Mouse (Mus musculus): ENCODE results near the gene Olfr98. TPM values are rescaled to one million over a fixed set of nuclear protein-coding genes. Genes with fewer than 3 reads are reported as not detected.

The Olfr98 gene
- polyA plus RNA-seq (2012; ENCODE audit: insufficient read depth, insufficient read length, missing spikeins), result not detected in 2 replicates

- no peak for TF ChIP-seq CTCF (IDR thresholded peaks at IDR 0.05; ENCODE audit: low read depth, low read length)
- no peak for TF ChIP-seq POLR2A (IDR thresholded peaks at IDR 0.05; ENCODE audit: borderline replicate concordance, low read depth, low read length)
- no peaks in the 10 kb centered on the region for H3K4me1 ChIP-seq (ENCODE audit: control insufficient read depth, insufficient read depth, low read length)
- no peak within 1 kb of the TSS for H3K4me3 ChIP-seq (ENCODE audit: insufficient read depth, low read length)
- H3K27ac ChIP-seq (ENCODE audit: insufficient read depth, low read depth, low read length), result no peak within 1 kb of the TSS
Observed at GRCm38 (mm10) chr17:37263626-37264025, at the start of gene Olfr98. Gene Olfr98 (minus strand): TSS chr17:37263749.

- Histone ChIP-seq H3K4me3 (ENCODE audit: insufficient read depth, low read length) (no peak overlapping the region), H3K27ac (ENCODE audit: insufficient read depth, low read depth, low read length) (no peak overlapping the region), H3K4me1 (ENCODE audit: control insufficient read depth, insufficient read depth, low read length) (no peaks in the 10 kb centered on the region)
- no peak for TF ChIP-seq POLR2A (IDR thresholded peaks at IDR 0.05; ENCODE audit: borderline replicate concordance, low read depth, low read length)
- no peak for TF ChIP-seq CTCF (IDR thresholded peaks at IDR 0.05; ENCODE audit: low read depth, low read length)
Observed at GRCm38 (mm10) chr17:37310146-37310699, 46.7 kb upstream of the Olfr98 start.

- TF ChIP-seq CTCF (IDR thresholded peaks at IDR 0.05; ENCODE audit: low read depth, low read length), result no peak
- Histone ChIP-seq H3K27ac (ENCODE audit: insufficient read depth, low read depth, low read length) (no peak overlapping the region), H3K4me3 (ENCODE audit: insufficient read depth, low read length) (no peak overlapping the region), H3K4me1 (ENCODE audit: control insufficient read depth, insufficient read depth, low read length) (no peaks in the 10 kb centered on the region)
Observed at GRCm38 (mm10) chr17:37308483-37308882, 44.9 kb upstream of the Olfr98 start.

GRCm38 (mm10) chr17:37304213-37304612, 40.7 kb upstream of the Olfr98 start, which contains the start of gene Olfr101:
Gene Olfr101 (minus strand): TSS chr17:37304313.
- Histone ChIP-seq H3K4me3 (ENCODE audit: insufficient read depth, low read length) (no peak within 1 kb of the TSS), H3K4me1 (ENCODE audit: control insufficient read depth, insufficient read depth, low read length) (no peaks in the 10 kb centered on the region), H3K27ac (ENCODE audit: insufficient read depth, low read depth, low read length) (no peak within 1 kb of the TSS)
- TF ChIP-seq CTCF (IDR thresholded peaks at IDR 0.05; ENCODE audit: low read depth, low read length), result no peak
- TF ChIP-seq POLR2A (IDR thresholded peaks at IDR 0.05; ENCODE audit: borderline replicate concordance, low read depth, low read length), result no peak

GRCm38 (mm10) chr17:37283360-37283759, 19.8 kb upstream of the Olfr98 start, which contains the start of gene Olfr99:
Gene Olfr99 (minus strand): TSS chr17:37283460.
- TF ChIP-seq POLR2A (IDR thresholded peaks at IDR 0.05; ENCODE audit: borderline replicate concordance, low read depth, low read length), result no peak
- no peak for TF ChIP-seq CTCF (IDR thresholded peaks at IDR 0.05; ENCODE audit: low read depth, low read length)

GRCm38 (mm10) chr17:37280331-37280730, 16.8 kb upstream of the Olfr98 start:
- TF ChIP-seq POLR2A (IDR thresholded peaks at IDR 0.05; ENCODE audit: borderline replicate concordance, low read depth, low read length) (no peak), CTCF (IDR thresholded peaks at IDR 0.05; ENCODE audit: low read depth, low read length) (no peak)
- no peak overlapping the region for H3K27ac ChIP-seq (ENCODE audit: insufficient read depth, low read depth, low read length)
- peaks cover 7% of the 10 kb centered on the region for H3K4me1 ChIP-seq (ENCODE audit: control insufficient read depth, insufficient read depth, low read length)
- H3K4me3 ChIP-seq (ENCODE audit: insufficient read depth, low read length), result no peak overlapping the region

More at GRCm38 (mm10) chr17:37283360-37283759, 19.8 kb upstream of the Olfr98 start, which contains the start of gene Olfr99:
- H3K4me1 ChIP-seq (ENCODE audit: control insufficient read depth, insufficient read depth, low read length), result peaks cover 4% of the 10 kb centered on the region; the same call in 1 of the 2 replicates
- H3K27ac ChIP-seq (ENCODE audit: insufficient read depth, low read depth, low read length), result no peak within 1 kb of the TSS
- no peak within 1 kb of the TSS for H3K4me3 ChIP-seq (ENCODE audit: insufficient read depth, low read length)

GRCm38 (mm10) chr17:37276573-37276972, 13.0 kb upstream of the Olfr98 start:
- TF ChIP-seq POLR2A (IDR thresholded peaks at IDR 0.05; ENCODE audit: borderline replicate concordance, low read depth, low read length), result no peak
- no peak for TF ChIP-seq CTCF (IDR thresholded peaks at IDR 0.05; ENCODE audit: low read depth, low read length)
- Histone ChIP-seq H3K4me1 (ENCODE audit: control insufficient read depth, insufficient read depth, low read length) (peaks cover 17% of the 10 kb centered on the region), H3K27ac (ENCODE audit: insufficient read depth, low read depth, low read length) (no peak overlapping the region), H3K4me3 (ENCODE audit: insufficient read depth, low read length) (no peak overlapping the region)

GRCm38 (mm10) chr17:37275626-37276248, 12.2 kb upstream of the Olfr98 start:
- no peak overlapping the region for H3K4me3 ChIP-seq (ENCODE audit: insufficient read depth, low read length)
- H3K4me1 ChIP-seq (ENCODE audit: control insufficient read depth, insufficient read depth, low read length), result peaks cover 17% of the 10 kb centered on the region
- TF ChIP-seq CTCF (IDR thresholded peaks at IDR 0.05; ENCODE audit: low read depth, low read length) (no peak), POLR2A (IDR thresholded peaks at IDR 0.05; ENCODE audit: borderline replicate concordance, low read depth, low read length) (no peak)
- peak overlapping the region; percentile 52 for H3K27ac ChIP-seq (ENCODE audit: insufficient read depth, low read depth, low read length)

- TF ChIP-seq POLR2A (IDR thresholded peaks at IDR 0.05; ENCODE audit: borderline replicate concordance, low read depth, low read length) (no peak), CTCF (IDR thresholded peaks at IDR 0.05; ENCODE audit: low read depth, low read length) (no peak)
- Histone ChIP-seq H3K27ac (ENCODE audit: insufficient read depth, low read depth, low read length) (peak overlapping the region; percentile 49), H3K4me1 (ENCODE audit: control insufficient read depth, insufficient read depth, low read length) (peaks cover 14% of the 10 kb centered on the region), H3K4me3 (ENCODE audit: insufficient read depth, low read length) (peak overlapping the region; percentile 69)
Observed at GRCm38 (mm10) chr17:37270702-37271092, 7.1 kb upstream of the Olfr98 start.

GRCm38 (mm10) chr17:37270058-37270701, 6.6 kb upstream of the Olfr98 start, which contains the start of gene H2-M3:
Gene H2-M3 (plus strand): TSS chr17:37270220.
- TF ChIP-seq CTCF (IDR thresholded peaks at IDR 0.05; ENCODE audit: low read depth, low read length) (no peak), POLR2A (IDR thresholded peaks at IDR 0.05; ENCODE audit: borderline replicate concordance, low read depth, low read length) (no peak)
- Histone ChIP-seq H3K27ac (ENCODE audit: insufficient read depth, low read depth, low read length) (peak within 1 kb of the TSS; percentile 49), H3K4me3 (ENCODE audit: insufficient read depth, low read length) (peak within 1 kb of the TSS; percentile 69), H3K4me1 (ENCODE audit: control insufficient read depth, insufficient read depth, low read length) (peaks cover 10% of the 10 kb centered on the region)
